Mouse (Mus musculus) adrenal gland, postnatal 10 days (tissue): ENCODE measurements around the gene Trub2. TPM values are rescaled to one million over a fixed set of nuclear protein-coding genes. Genes with fewer than 3 reads are reported as not detected.

ENCODE experiments used
- DNase-seq: peaks from one replicate; pipeline ENCODE4 v3.0.0; 2021; ENCODE audit warnings: mixed read lengths
- total RNA-seq, 2 experiments: library from RNA; stranded (reverse); gene quantifications; 2 replicates each; pipeline ENCODE4 v1.2.3; 2021

Gene Trub2
- total RNA-seq, 2 experiments from 2014 or later: 25.7 to 43.1 TPM

DNA sequence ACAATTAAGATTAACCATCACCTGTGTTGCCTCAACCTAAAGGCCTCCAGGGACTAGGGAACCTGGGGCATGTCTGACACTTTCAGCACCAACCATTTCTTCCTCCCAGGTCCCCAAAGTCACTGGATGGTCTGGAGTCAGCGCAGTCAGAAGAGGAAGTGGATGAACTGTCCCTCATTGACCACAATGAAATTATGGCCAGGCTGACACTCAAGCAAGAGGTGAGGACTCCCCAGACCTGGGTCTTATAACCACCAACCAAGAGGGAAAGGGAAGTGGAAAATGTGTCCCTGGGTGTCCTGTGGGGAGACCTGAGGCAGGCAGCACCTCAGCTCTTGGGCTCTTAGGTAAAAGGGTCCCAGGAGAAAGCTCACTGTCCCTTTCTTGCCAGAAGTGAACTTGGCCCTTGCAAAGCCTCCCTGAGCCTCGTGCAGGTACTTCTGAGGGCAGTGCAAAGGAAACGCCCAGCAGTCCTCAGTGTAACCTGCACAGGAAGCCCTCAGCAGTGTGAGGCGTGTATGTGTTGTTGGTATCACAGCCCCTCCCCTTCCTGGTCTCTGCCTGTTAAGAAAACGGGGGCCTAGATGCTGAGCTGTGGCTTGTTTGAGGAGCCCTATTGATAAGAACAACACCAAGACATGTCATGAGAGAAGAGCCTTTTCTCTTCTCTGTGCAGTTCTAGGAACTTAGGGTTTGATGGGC is 63.5 kb downstream of the Trub2 start:
- no peak for DNase-seq

DNA sequence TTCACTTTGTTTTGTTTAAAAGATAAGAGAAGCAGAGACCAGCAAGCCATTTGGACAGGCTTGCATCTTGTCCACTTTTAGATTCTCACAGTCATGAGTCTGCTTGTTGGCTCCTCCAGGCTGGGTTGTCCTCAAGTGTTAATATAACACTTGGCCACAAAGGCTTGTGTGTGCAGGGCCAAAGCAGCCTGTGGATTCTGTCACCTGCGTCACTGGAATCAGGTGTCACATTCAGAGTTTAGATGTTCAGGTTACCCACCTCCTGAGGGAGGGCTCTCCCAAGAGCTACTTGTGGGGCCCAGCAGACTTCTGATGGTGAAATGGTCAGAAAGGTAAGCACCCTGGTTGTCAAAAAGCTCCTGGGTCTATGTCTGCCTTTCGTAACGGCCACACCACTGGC is 65.2 kb downstream of the Trub2 start:
- no peak for DNase-seq

DNA sequence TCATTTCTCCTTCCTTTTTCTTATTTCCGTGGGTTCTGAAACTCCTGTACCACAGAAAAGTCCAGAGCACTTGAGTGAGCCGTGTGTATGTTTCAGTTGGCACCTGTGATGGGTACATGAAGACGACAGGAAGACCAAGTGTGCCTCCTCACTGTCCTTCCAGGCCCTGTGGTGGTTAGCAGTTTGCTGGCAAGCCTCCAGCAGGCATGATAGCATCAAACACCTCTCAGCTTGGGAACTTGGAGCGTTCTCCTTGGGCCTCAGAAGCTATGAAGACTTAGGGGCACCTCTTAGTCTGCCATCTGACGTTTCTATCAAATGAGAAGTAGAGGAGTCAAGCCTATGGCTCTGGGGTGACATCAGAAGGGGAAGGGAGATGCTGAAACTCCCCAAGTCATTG is 69.7 kb downstream of the Trub2 start:
- DNase-seq: no peak

DNA sequence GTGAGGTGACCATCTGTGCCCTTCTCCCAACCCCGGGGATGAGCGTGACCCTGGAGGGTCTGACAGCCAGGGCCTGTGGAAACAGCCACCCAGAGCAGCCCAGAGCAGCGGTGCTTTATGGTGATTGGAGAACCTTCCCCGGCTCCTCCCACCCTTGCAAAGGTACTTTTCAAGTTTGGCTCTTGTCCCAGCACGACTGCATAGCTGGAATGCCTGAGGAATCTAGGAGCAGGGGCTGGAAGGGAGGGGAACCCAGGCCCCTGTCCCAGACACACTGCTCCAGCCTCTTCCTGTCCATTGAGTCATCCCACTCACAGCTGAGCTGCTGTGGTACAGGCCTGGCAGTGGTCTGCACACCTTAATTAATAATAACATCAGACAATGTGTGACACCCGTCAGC is 71.6 kb downstream of the Trub2 start:
- DNase-seq: no peak

DNA sequence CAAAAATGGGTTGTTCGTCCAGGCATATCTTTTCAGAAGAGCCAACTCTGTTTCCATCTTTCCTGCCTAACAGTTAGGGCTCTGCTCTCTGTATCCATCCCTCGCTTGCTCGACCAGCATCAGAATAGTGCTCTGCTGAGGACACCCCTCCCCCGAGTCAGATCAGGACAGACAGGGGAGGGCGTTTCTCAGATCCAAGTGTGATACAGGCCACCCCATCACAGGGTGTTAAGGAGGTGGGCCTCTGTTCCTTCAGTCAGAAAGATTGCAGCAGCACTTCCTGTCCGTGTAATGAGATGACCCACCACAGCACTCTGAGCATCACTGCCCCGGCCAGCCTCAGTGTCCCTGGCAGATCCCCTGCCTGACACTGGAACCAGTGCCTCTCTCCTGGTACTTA is 72.2 kb downstream of the Trub2 start:
- no peak for DNase-seq

DNA sequence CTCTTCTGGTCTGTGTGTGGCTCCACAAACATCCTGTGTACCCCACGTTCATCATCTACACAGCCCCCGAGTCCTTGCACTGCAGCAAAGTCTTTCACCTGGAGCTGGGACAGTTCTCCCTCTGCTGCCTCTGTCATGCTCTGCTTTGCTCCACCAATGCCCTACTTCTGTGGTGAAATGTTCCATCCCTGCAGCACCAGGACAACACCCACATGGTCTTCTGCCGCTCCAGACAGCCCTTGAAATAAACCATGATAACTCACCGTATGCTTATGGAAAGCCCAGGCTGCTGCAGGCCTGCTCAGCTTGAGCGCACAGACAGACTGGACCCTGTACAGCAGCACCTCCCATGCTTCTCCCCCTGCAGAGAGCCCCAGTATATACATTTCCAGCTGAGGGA is 74.2 kb downstream of the Trub2 start:
- DNase-seq: no peak

DNA sequence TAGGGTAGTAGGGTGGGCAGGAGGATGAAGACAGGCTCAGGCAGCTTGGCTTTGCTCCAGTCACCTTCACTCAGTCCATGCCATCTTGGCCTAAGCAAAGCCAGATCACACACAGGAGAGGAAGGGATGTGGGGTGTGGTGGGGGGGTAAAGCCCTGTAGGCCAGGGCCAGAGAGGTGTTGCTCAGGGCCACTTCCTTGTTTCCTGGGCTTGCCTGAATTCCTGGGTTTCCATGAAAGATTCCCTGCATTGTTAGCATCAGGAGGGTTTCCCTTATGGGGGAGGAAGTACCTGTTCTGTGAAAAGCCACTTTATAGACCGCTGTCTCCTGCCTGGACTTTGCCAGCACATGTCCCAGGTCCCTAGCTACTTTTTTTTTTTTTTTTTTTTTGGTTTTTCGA is 74.8 kb downstream of the Trub2 start:
- DNase-seq: no peak

DNA sequence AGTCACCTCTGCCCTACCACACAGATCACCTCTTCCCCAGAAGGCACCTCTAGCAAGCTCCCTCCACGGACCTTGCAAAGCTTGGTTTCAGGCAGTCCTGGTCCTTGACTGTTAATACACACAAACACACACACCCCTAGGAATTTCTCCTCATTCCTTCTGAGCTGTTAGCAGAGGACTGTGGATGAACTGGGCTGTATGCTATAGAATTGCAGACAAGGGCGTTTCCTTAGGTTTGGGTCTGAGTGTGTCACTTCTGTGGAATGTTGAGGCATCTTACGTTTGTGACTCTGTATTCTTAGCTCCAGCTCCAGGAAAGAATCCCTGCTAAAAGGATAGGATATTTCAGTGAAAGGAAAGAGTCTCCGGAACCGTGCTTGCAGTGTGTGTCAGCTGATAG is 76.4 kb downstream of the Trub2 start:
- no peak for DNase-seq

Other genes starting within 250 kb of the Trub2 start
- gene Rapgef1, start 168.8 kb downstream of the Trub2 start, total RNA-seq: 10 to 100 TPM; 58.5 to 66.5 TPM
- under 1 TPM in 1 of 2 experiments, not detected in 1; 0.48 TPM for gene Gm13420, start 36.8 kb downstream of the Trub2 start, total RNA-seq
- not detected for gene Gm13547, start 29.2 kb downstream of the Trub2 start, total RNA-seq
- gene Coq4, start 1.0 kb downstream of the Trub2 start, total RNA-seq: 10 to 100 TPM; 16.4 to 21.8 TPM
- gene Slc27a4, start 14.1 kb upstream of the Trub2 start, total RNA-seq: 10 to 100 TPM; 26.8 to 27.8 TPM
- gene Urm1, start 31.6 kb upstream of the Trub2 start, total RNA-seq: 10 to 100 TPM; 39.4 to 43.6 TPM
- 10 to 100 TPM; 16.6 to 19.0 TPM for gene Cercam, start 80.7 kb upstream of the Trub2 start, total RNA-seq
- 10 to 100 TPM; 41.1 to 44.6 TPM for gene Odf2, start 100.7 kb upstream of the Trub2 start, total RNA-seq
- gene Gle1, start 146.9 kb upstream of the Trub2 start, total RNA-seq: 10 to 100 TPM; 31.8 to 36.5 TPM
- gene Sptan1, start 177.1 kb upstream of the Trub2 start, total RNA-seq: 100 to 1,000 TPM; 200 to 226 TPM